Mouse (Mus musculus): Measurements from ENCODE around the gene Defb22. TPM values are rescaled to one million over a fixed set of nuclear protein-coding genes. Genes with fewer than 3 reads are reported as not detected.

The Defb22 gene
- polyA plus RNA-seq (2015; fragmentation: Illumina TruSeq; extraction: RNeasy Lipid Tissue Mini Kit (QIAGEN cat#74804); ENCODE audit: insufficient read depth, low replicate concordance) = not detected

DNA sequence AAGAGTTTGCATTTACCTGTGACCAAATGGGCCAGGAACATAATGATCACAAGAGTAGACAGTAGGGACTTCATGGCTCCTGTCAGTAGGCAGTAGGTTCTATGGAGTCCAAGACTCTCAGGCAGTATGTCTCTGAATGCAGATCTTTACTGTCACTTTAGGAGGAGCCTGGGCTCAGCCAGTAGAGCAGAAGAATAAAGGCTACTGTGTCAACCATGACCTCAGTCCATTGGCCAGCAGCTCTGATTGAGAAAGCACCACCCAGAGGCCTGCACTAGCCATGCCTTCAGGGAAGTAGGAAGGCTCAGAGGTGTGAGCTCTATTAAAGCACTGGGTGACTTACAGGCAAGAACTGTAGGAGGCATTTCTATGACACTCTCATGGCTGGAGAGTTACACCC is at the start of gene Defb22:
TSS of gene Defb22 (minus strand) at position 101 of the 400 bp plus-strand sequence.

DNA sequence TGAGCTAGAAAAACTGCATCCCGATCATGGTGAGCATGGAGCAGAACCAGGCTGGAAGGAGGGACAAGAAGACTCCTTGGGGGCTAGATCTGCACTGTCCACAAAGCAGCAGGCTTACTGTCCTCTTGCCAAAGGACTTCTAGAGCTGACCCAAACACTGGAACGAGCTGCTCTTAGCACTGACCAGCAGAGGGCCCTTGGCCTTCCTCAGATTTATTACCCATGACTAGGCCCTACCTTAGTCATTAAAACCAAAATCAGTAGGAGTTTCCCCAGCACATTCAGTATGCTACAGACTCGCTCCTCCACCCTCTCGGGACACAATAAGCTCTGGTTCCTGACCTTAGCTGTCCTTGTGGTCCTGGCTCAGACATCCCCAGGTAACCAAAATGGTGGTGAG is 28.0 kb upstream of the Defb22 start, which contains the start of gene Defb28:
TSS of gene Defb28 (plus strand) at position 275 of the 400 bp plus-strand sequence.

GRCm38 (mm10) chr2:152511592-152511991 is 21.7 kb upstream of the Defb22 start, which contains the start of gene Defb26:
Gene Defb26, minus strand, starts transcription at chr2:152511692.

DNA sequence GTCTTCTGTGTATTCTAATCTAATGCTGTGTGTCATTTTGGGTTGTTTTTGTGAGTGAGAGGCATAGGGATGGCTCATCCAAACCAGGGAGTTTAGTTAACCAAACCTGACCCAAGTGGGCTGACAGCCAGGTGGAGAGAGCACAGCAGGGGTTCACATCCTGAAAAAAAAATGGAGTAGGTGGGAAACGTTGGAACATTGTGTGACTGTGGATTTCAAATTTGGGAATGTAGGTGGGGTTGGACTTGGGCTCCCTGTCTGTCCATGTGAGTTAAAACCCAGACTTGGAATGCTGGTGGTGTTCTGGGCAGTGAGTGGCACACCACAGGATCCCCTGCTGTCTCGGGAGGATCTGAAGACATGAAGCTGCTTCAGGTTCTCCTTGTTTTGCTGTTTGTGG is 13.2 kb downstream of the Defb22 start, which contains the start of gene Defb20:
TSS of gene Defb20 (plus strand) at position 301 of the 400 bp plus-strand sequence.

GRCm38 (mm10) chr2:152464570-152465150 is 25.3 kb downstream of the Defb22 start, which contains the start of gene Defb23:
Gene Defb23, minus strand, starts transcription at chr2:152464620.

Other genes starting within 250 kb of the Defb22 start
- 63.0 TPM for gene Tbc1d20, start 196.3 kb downstream of the Defb22 start, polyA plus RNA-seq (2015; fragmentation: Illumina TruSeq; extraction: RNeasy Lipid Tissue Mini Kit (QIAGEN cat#74804); ENCODE audit: insufficient read depth, low replicate concordance)
- gene Rbck1, start 157.5 kb downstream of the Defb22 start, polyA plus RNA-seq (2015; fragmentation: Illumina TruSeq; extraction: RNeasy Lipid Tissue Mini Kit (QIAGEN cat#74804); ENCODE audit: insufficient read depth, low replicate concordance) = 51.8 TPM
- gene Trib3, start 146.1 kb downstream of the Defb22 start, polyA plus RNA-seq (2015; fragmentation: Illumina TruSeq; extraction: RNeasy Lipid Tissue Mini Kit (QIAGEN cat#74804); ENCODE audit: insufficient read depth, low replicate concordance) = 0.37 TPM
- gene Nrsn2, start 113.5 kb downstream of the Defb22 start, polyA plus RNA-seq (2015; fragmentation: Illumina TruSeq; extraction: RNeasy Lipid Tissue Mini Kit (QIAGEN cat#74804); ENCODE audit: insufficient read depth, low replicate concordance) = not detected
- 1.0 TPM for gene Sox12, start 92.1 kb downstream of the Defb22 start, polyA plus RNA-seq (2015; fragmentation: Illumina TruSeq; extraction: RNeasy Lipid Tissue Mini Kit (QIAGEN cat#74804); ENCODE audit: insufficient read depth, low replicate concordance)
- 2.3 TPM for gene Zcchc3, start 75.1 kb downstream of the Defb22 start, polyA plus RNA-seq (2015; fragmentation: Illumina TruSeq; extraction: RNeasy Lipid Tissue Mini Kit (QIAGEN cat#74804); ENCODE audit: insufficient read depth, low replicate concordance)
- gene 6820408C15Rik, start 74.6 kb downstream of the Defb22 start, polyA plus RNA-seq (2015; fragmentation: Illumina TruSeq; extraction: RNeasy Lipid Tissue Mini Kit (QIAGEN cat#74804); ENCODE audit: insufficient read depth, low replicate concordance) = not detected
- gene Defb23, start 25.5 kb downstream of the Defb22 start, polyA plus RNA-seq (2015; fragmentation: Illumina TruSeq; extraction: RNeasy Lipid Tissue Mini Kit (QIAGEN cat#74804); ENCODE audit: insufficient read depth, low replicate concordance) = not detected
- gene Defb20, start 13.1 kb downstream of the Defb22 start, polyA plus RNA-seq (2015; fragmentation: Illumina TruSeq; extraction: RNeasy Lipid Tissue Mini Kit (QIAGEN cat#74804); ENCODE audit: insufficient read depth, low replicate concordance) = not detected
- not detected for gene Defb26, start 21.6 kb upstream of the Defb22 start, polyA plus RNA-seq (2015; fragmentation: Illumina TruSeq; extraction: RNeasy Lipid Tissue Mini Kit (QIAGEN cat#74804); ENCODE audit: insufficient read depth, low replicate concordance)
- not detected for gene Defb28, start 28.1 kb upstream of the Defb22 start, polyA plus RNA-seq (2015; fragmentation: Illumina TruSeq; extraction: RNeasy Lipid Tissue Mini Kit (QIAGEN cat#74804); ENCODE audit: insufficient read depth, low replicate concordance)
- gene Defb29, start 50.0 kb upstream of the Defb22 start, polyA plus RNA-seq (2015; fragmentation: Illumina TruSeq; extraction: RNeasy Lipid Tissue Mini Kit (QIAGEN cat#74804); ENCODE audit: insufficient read depth, low replicate concordance) = not detected
- gene Gm17416, start 79.2 kb upstream of the Defb22 start, polyA plus RNA-seq (2015; fragmentation: Illumina TruSeq; extraction: RNeasy Lipid Tissue Mini Kit (QIAGEN cat#74804); ENCODE audit: insufficient read depth, low replicate concordance) = not detected
- not detected for gene Defb21, start 82.6 kb upstream of the Defb22 start, polyA plus RNA-seq (2015; fragmentation: Illumina TruSeq; extraction: RNeasy Lipid Tissue Mini Kit (QIAGEN cat#74804); ENCODE audit: insufficient read depth, low replicate concordance)
- not detected for gene Defb19, start 90.2 kb upstream of the Defb22 start, polyA plus RNA-seq (2015; fragmentation: Illumina TruSeq; extraction: RNeasy Lipid Tissue Mini Kit (QIAGEN cat#74804); ENCODE audit: insufficient read depth, low replicate concordance)
- not detected for gene Defb45, start 109.3 kb upstream of the Defb22 start, polyA plus RNA-seq (2015; fragmentation: Illumina TruSeq; extraction: RNeasy Lipid Tissue Mini Kit (QIAGEN cat#74804); ENCODE audit: insufficient read depth, low replicate concordance)
- not detected for gene Defb36, start 114.2 kb upstream of the Defb22 start, polyA plus RNA-seq (2015; fragmentation: Illumina TruSeq; extraction: RNeasy Lipid Tissue Mini Kit (QIAGEN cat#74804); ENCODE audit: insufficient read depth, low replicate concordance)
- not detected for gene Defb25, start 132.9 kb upstream of the Defb22 start, polyA plus RNA-seq (2015; fragmentation: Illumina TruSeq; extraction: RNeasy Lipid Tissue Mini Kit (QIAGEN cat#74804); ENCODE audit: insufficient read depth, low replicate concordance)
- gene Rem1, start 136.8 kb upstream of the Defb22 start, polyA plus RNA-seq (2015; fragmentation: Illumina TruSeq; extraction: RNeasy Lipid Tissue Mini Kit (QIAGEN cat#74804); ENCODE audit: insufficient read depth, low replicate concordance) = 3.6 TPM
- 77.9 TPM for gene H13, start 179.3 kb upstream of the Defb22 start, polyA plus RNA-seq (2015; fragmentation: Illumina TruSeq; extraction: RNeasy Lipid Tissue Mini Kit (QIAGEN cat#74804); ENCODE audit: insufficient read depth, low replicate concordance)
- gene Mcts2, start 196.9 kb upstream of the Defb22 start, polyA plus RNA-seq (2015; fragmentation: Illumina TruSeq; extraction: RNeasy Lipid Tissue Mini Kit (QIAGEN cat#74804); ENCODE audit: insufficient read depth, low replicate concordance) = 8.0 TPM
- 10.5 TPM for gene Id1, start 246.1 kb upstream of the Defb22 start, polyA plus RNA-seq (2015; fragmentation: Illumina TruSeq; extraction: RNeasy Lipid Tissue Mini Kit (QIAGEN cat#74804); ENCODE audit: insufficient read depth, low replicate concordance)

Measured in spleen, adult 10 weeks (tissue).